Mouse (Mus musculus) small intestine, adult 2 months (tissue): ENCODE results near the gene Prkcb.

Experiments used
- CTCF ChIP-seq: fragments of 200-500 bp; IDR thresholded peaks from 2 replicates; pipeline ENCODE4 v1.5.1; 2012; ENCODE audit warnings: low read depth, mild to moderate bottlenecking, control low read depth, inconsistent platforms, low read length, moderate library complexity, mixed read lengths; ENCODE audit not compliant: insufficient replicate concordance, insufficient read length; ENCODE audit errors: extremely low read depth
- POLR2A ChIP-seq: fragments of 200-500 bp; IDR thresholded peaks from 2 replicates; pipeline ENCODE4 v1.6.1; 2012; ENCODE audit warnings: low read depth, mild to moderate bottlenecking, control low read depth, inconsistent platforms, low read length, moderate library complexity

GRCm38 (mm10) chr7:122633463-122633862 is 344.9 kb downstream of the Prkcb start:
- TF ChIP-seq CTCF (no peak), POLR2A (no peak)
